Mouse (Mus musculus) neural tube, embryonic 11.5 days (tissue): Measurements from ENCODE around the gene Gjb5. TPM values are rescaled to one million over a fixed set of nuclear protein-coding genes. Genes with fewer than 3 reads are reported as not detected.

ENCODE experiments used
- ATAC-seq: fragments of 200-750 bp; cut with Nextera tagmentation; 2 replicates; pipeline ENCODE4 v1.8.0; 2017; ENCODE audit warnings: moderate number of reproducible peaks, mild to moderate bottlenecking, moderate TSS enrichment, moderate library complexity; ENCODE audit not compliant: insufficient read depth, low FRiP score, low TSS enrichment
- DNase-seq: peaks from one replicate; pipeline ENCODE4 v3.0.0-alpha.2; 2015; ENCODE audit warnings: low spot score
- H3K27ac ChIP-seq: fragments of 300-500 bp; sonication (generic); 2 replicates; pipeline ENCODE4 v1.5.1; 2014; ENCODE audit warnings: low read depth, mild to moderate bottlenecking, low read length
- H3K27me3 ChIP-seq: fragments of 300-500 bp; sonication (generic); 2 replicates; pipeline ENCODE4 v1.6.1; 2014; ENCODE audit warnings: mild to moderate bottlenecking, low read length, mixed read lengths; ENCODE audit not compliant: control insufficient read depth, insufficient read depth
- H3K36me3 ChIP-seq: fragments of 300-500 bp; sonication (generic); 2 replicates; pipeline ENCODE4 v1.6.1; 2014; ENCODE audit warnings: mild to moderate bottlenecking, low read length, moderate library complexity, mixed read lengths; ENCODE audit not compliant: control insufficient read depth, insufficient read depth
- H3K4me1 ChIP-seq: fragments of 300-500 bp; sonication (generic); 2 replicates; pipeline ENCODE4 v1.6.1; 2014; ENCODE audit warnings: low read length, mixed read lengths; ENCODE audit not compliant: control insufficient read depth, insufficient read depth
- H3K4me2 ChIP-seq: fragments of 300-500 bp; sonication (generic); 2 replicates; pipeline ENCODE4 v1.6.1; 2014; ENCODE audit warnings: low read depth, mild to moderate bottlenecking, moderate library complexity
- H3K4me3 ChIP-seq: fragments of 300-500 bp; sonication (generic); 2 replicates; pipeline ENCODE4 v1.5.1; 2014; ENCODE audit warnings: low read depth, low read length
- H3K9ac ChIP-seq: fragments of 300-500 bp; sonication (generic); 2 replicates; pipeline ENCODE4 v1.6.1; 2014; ENCODE audit warnings: mild to moderate bottlenecking, low read length
- H3K9me3 ChIP-seq: fragments of 300-500 bp; sonication (generic); 2 replicates; pipeline ENCODE4 v1.6.1; 2016; ENCODE audit warnings: low read length; ENCODE audit not compliant: control insufficient read depth
- WGBS: fragments of 180-500 bp; shearing (Covaris S2); extraction: QIAGEN DNeasy Blood & Tissue Kit; methylation state at CpG from one replicate; pipeline ENCODE4 v1.1.7; 2014; 5-methylcytosine and 5-hydroxymethylcytosine counted together
- polyA plus RNA-seq: library from polyadenylated mRNA; unstranded; fragments of >200 nt; fragmentation: Nextera tagmentation; extraction: Ambion mirVana; gene quantifications from 2 replicates; pipeline ENCODE4 v1.2.1, GENCODE M21; 2014

Gene Gjb5
- polyA plus RNA-seq, 1 experiment from 2014 or later, result 1.2 TPM

GRCm38 (mm10) chr4:127362520-127362919 is 4.5 kb upstream of the Gjb5 start:
- no peak overlapping the region for H3K4me3 ChIP-seq
- no peak overlapping the region for H3K4me2 ChIP-seq
- no peaks in the 10 kb centered on the region for H3K36me3 ChIP-seq
- WGBS, result 86% methylated on average over 3 of the region's 3 CpGs
- H3K27ac ChIP-seq, result no peak overlapping the region
- peaks cover 6% of the 10 kb centered on the region; the same call in 1 of the 2 replicates for H3K4me1 ChIP-seq
- no peak overlapping the region for H3K9ac ChIP-seq
- DNase-seq (no peak), ATAC-seq (no peak)
- no peaks in the 10 kb centered on the region for H3K27me3 ChIP-seq
- H3K9me3 ChIP-seq, result no peaks in the 10 kb centered on the region

- no peak overlapping the region for H3K27ac ChIP-seq
- H3K27me3 ChIP-seq, result no peaks in the 10 kb centered on the region
- H3K4me2 ChIP-seq, result no peak overlapping the region
- ATAC-seq (no peak), DNase-seq (no peak)
- no peak overlapping the region for H3K4me3 ChIP-seq
- no peaks in the 10 kb centered on the region for H3K9me3 ChIP-seq
- no peaks in the 10 kb centered on the region for H3K36me3 ChIP-seq
- no peaks in the 10 kb centered on the region for H3K4me1 ChIP-seq
- H3K9ac ChIP-seq, result no peak overlapping the region
- WGBS, result 72% methylated on average over 15 of the region's 15 CpGs
Measured at GRCm38 (mm10) chr4:127354506-127355485, 3.2 kb downstream of the Gjb5 start.

DNA sequence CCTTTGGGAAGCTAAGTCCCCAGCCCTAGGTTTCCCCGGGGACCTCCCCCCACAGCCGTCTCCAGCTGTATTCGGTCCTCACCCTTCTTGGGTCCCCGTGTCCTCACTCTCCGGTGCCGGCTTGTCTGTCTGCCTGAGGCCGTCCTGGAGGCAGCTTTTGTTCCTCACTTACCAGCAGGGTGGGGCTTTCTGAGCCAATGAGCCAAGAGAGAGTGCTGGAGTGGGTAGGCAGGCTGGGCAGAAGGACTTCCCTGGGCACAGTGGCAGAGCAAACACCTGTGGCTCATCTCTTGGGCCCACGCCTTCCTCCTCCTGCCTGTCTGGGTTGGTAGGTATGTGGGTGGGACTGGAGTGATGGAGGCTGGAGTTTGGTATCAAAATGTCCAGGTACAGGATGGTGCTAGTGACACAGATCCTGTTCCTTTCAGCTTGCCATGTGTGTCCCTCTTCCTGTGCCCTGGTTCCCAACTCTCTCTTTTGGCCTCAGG is 4.0 kb downstream of the Gjb5 start, which contains the start of gene Gjb4:
Gene Gjb4 (minus strand): TSS at position 131 of the 488 bp plus-strand sequence.
- H3K4me1 ChIP-seq, result no peaks in the 10 kb centered on the region
- no peaks in the 10 kb centered on the region for H3K36me3 ChIP-seq
- DNase-seq (no peak), ATAC-seq (no peak)
- 58% methylated on average over 8 of the region's 8 CpGs for WGBS
- no peak within 1 kb of the TSS for H3K27ac ChIP-seq
- no peak within 1 kb of the TSS for H3K9ac ChIP-seq
- no peaks in the 10 kb centered on the region for H3K9me3 ChIP-seq
- H3K4me3 ChIP-seq, result no peak within 1 kb of the TSS
- no peaks in the 10 kb centered on the region for H3K27me3 ChIP-seq
- H3K4me2 ChIP-seq, result no peak within 1 kb of the TSS

DNA sequence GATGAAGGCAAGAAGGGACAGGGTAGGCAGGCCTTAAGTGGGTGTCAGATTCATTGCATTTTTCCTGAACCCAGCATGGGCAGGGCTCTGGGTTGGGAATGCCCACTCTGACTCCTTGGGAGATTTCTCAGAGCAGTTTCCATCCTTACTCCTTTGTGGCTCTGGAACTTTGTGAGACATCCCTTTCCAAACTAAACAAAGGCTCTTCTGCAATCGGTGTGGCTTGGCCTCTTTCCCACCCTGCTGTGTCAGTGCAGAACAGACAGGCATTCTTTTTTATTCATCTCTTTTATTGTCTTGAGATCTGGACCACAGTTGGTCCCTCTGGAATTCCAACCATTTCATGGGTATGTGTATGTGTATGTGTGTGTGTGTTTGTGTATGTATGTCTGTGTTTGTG is 5.4 kb downstream of the Gjb5 start:
- no peaks in the 10 kb centered on the region for H3K27me3 ChIP-seq
- no peak overlapping the region for H3K4me3 ChIP-seq
- ATAC-seq (no peak), DNase-seq (no peak)
- no peaks in the 10 kb centered on the region for H3K4me1 ChIP-seq
- no peaks in the 10 kb centered on the region for H3K36me3 ChIP-seq
- no peak overlapping the region for H3K4me2 ChIP-seq
- H3K9ac ChIP-seq, result no peak overlapping the region
- WGBS, result 38% methylated on average over 1 of the region's 1 CpGs
- no peaks in the 10 kb centered on the region for H3K9me3 ChIP-seq
- no peak overlapping the region for H3K27ac ChIP-seq

DNA sequence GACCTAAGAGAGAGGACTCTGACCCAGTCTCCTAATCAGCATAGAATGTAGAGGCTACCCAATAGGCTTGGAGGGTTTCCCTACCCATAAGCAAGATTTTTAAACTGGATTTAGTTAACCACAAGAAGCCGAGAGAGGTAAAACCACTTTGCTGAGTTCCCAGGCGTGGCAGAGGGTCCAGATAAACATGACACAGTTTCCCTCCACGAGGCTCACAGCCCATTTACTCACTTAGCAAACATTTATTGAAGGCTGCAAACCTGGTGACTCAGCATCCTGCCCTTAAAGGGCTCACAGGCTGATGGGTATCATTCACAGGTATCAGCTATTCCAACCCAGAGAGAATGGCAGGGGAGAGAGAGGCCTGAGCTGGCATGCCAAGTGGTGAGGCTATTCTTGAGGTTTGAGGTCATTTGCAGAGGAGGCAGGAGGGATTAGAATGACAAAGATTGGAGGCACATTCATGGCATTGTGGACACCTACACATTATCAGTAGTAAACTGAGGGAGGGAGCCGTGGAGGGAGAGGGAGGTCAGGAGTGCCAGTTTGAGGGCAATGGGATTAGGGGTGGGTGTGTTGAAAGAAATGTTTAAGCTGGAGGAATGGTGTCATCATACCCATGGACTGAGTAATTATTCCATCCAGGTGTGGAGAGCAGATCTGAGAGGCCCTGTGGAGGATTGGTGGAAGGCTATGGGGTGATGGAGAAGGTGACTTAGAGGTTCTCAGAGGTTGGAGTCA is 8.3 kb downstream of the Gjb5 start:
- ATAC-seq (no peak), DNase-seq (no peak)
- no peaks in the 10 kb centered on the region for H3K27me3 ChIP-seq
- H3K4me1 ChIP-seq, result no peaks in the 10 kb centered on the region
- H3K27ac ChIP-seq, result no peak overlapping the region
- no peaks in the 10 kb centered on the region for H3K36me3 ChIP-seq
- no peak overlapping the region for H3K4me3 ChIP-seq
- 67% methylated on average over 4 of the region's 4 CpGs for WGBS
- no peak overlapping the region for H3K9ac ChIP-seq
- H3K9me3 ChIP-seq, result no peaks in the 10 kb centered on the region
- no peak overlapping the region for H3K4me2 ChIP-seq

DNA sequence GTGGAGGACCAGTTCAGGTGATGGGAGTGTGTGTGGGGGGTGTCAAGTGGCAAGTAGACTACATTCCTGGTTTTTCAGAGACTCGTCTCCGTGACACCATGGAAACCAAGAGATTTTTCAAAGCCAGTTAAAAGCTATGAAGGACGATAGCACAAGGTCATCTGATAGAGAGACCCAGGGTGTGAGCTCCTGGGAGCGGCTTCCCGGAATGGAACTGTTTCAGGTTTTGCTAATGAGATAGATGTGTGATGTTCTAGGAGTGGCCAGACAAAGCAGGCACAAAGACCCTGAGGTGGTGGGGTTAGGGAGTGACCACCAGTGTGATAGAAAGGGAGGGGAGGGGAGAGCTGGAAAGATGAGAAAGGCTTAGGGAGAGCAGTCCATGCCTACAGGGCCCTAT is 13.0 kb downstream of the Gjb5 start:
- DNase-seq (no peak), ATAC-seq (no peak)
- Histone ChIP-seq H3K36me3 (no peaks in the 10 kb centered on the region), H3K27me3 (no peaks in the 10 kb centered on the region), H3K4me2 (no peak overlapping the region), H3K9ac (no peak overlapping the region), H3K4me3 (no peak overlapping the region), H3K27ac (no peak overlapping the region), H3K4me1 (no peaks in the 10 kb centered on the region), H3K9me3 (no peaks in the 10 kb centered on the region)
- 87% methylated on average over 5 of the region's 5 CpGs for WGBS

GRCm38 (mm10) chr4:127341372-127341771 is 16.6 kb downstream of the Gjb5 start:
- no peak overlapping the region for H3K4me2 ChIP-seq
- no peaks in the 10 kb centered on the region for H3K9me3 ChIP-seq
- ATAC-seq (no peak), DNase-seq (no peak)
- 64% methylated on average over 6 of the region's 6 CpGs for WGBS
- H3K27ac ChIP-seq, result no peak overlapping the region
- H3K36me3 ChIP-seq, result no peaks in the 10 kb centered on the region
- H3K4me1 ChIP-seq, result no peaks in the 10 kb centered on the region
- no peak overlapping the region for H3K9ac ChIP-seq
- no peak overlapping the region for H3K4me3 ChIP-seq
- H3K27me3 ChIP-seq, result no peaks in the 10 kb centered on the region

DNA sequence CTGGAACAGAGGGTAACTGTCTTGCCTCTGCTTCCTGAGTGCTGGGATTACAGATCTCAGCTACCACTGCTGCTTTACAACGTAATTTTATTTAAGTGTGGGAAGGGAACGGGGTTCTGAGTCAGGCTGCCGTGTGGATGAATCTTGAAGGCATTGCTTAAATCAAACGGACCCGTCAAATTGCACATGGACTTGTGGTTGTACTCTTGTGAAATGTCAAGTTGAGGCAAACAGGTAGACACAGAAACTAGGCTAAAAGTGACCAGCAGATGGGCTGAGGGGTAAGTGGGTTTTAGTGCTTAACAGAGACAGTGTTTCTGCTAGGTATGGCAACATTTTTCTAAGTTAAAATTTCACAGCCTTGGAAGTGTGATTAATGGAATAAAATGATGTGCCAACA is 20.3 kb downstream of the Gjb5 start:
- ATAC-seq (no peak), DNase-seq (no peak)
- H3K9me3 ChIP-seq, result no peaks in the 10 kb centered on the region
- no peak overlapping the region for H3K4me2 ChIP-seq
- no peak overlapping the region for H3K9ac ChIP-seq
- H3K27ac ChIP-seq, result no peak overlapping the region
- H3K4me1 ChIP-seq, result no peaks in the 10 kb centered on the region
- no peak overlapping the region for H3K4me3 ChIP-seq
- H3K27me3 ChIP-seq, result no peaks in the 10 kb centered on the region
- WGBS, result 90% methylated on average over 5 of the region's 5 CpGs
- H3K36me3 ChIP-seq, result no peaks in the 10 kb centered on the region
